Mouse (Mus musculus): ENCODE measurements around the gene Bad. TPM values are rescaled to one million over a fixed set of nuclear protein-coding genes. Genes with fewer than 3 reads are reported as not detected.

The Bad gene
- 87.8 and 89.7 TPM in 2 replicates for polyA plus RNA-seq (2012)

GRCm38 (mm10) chr19:6941372-6942248 is at the start of gene Bad:
TSS of gene Bad (plus strand) at chr19:6941861.

GRCm38 (mm10) chr19:6909507-6910289 is 32.0 kb upstream of the Bad start, which contains the start of the genes Trmt112 and Prdx5:
TSS of gene Trmt112 (plus strand) at chr19:6909698.
TSS of gene Prdx5 (minus strand) at chr19:6910106.

GRCm38 (mm10) chr19:6921647-6922567 is 19.8 kb upstream of the Bad start, which contains the start of gene Esrra:
TSS of gene Esrra (minus strand) at chr19:6921813.

GRCm38 (mm10) chr19:6925307-6925573 is 16.4 kb upstream of the Bad start, which contains the start of gene Catsperz:
TSS of gene Catsperz (minus strand) at chr19:6925380.

GRCm38 (mm10) chr19:6934195-6934977 is 7.3 kb upstream of the Bad start, which contains the start of gene Kcnk4:
TSS of gene Kcnk4 (minus strand) at chr19:6934515.

GRCm38 (mm10) chr19:6942249-6942691 is 609 bp downstream of the Bad start, which contains the start of gene Gpr137:
TSS of gene Gpr137 (minus strand) at chr19:6942480.

GRCm38 (mm10) chr19:6974211-6975205 is 32.8 kb downstream of the Bad start, which contains the start of gene Ppp1r14b:
TSS of gene Ppp1r14b (plus strand) at chr19:6974968.

GRCm38 (mm10) chr19:6975537-6976521 is 34.2 kb downstream of the Bad start, which contains the start of gene Plcb3:
TSS of gene Plcb3 (minus strand) at chr19:6976470.

GRCm38 (mm10) chr19:6980381-6981093 is 38.9 kb downstream of the Bad start, which contains the start of gene Fkbp2:
TSS of gene Fkbp2 (minus strand) at chr19:6980501.

GRCm38 (mm10) chr19:6987061-6987903 is 45.6 kb downstream of the Bad start, which contains the start of gene Vegfb:
TSS of gene Vegfb (minus strand) at chr19:6987651.

GRCm38 (mm10) chr19:6992011-6992858 is 50.6 kb downstream of the Bad start, which contains the start of gene Dnajc4:
TSS of gene Dnajc4 (minus strand) at chr19:6992572.

GRCm38 (mm10) chr19:6996006-6996405 is 54.3 kb downstream of the Bad start, which contains the start of the genes Nudt22 and Trpt1:
TSS of gene Nudt22 (minus strand) at chr19:6996117.
TSS of gene Trpt1 (plus strand) at chr19:6996131.

